Comparison of ENCODE assay signal across 13 mouse cellular contexts in genomic region chr1:106162581-106162980, GRCm38 (mm10). TPM values are rescaled to one million over a fixed set of nuclear protein-coding genes. Genes with fewer than 3 reads are reported as not detected.
DNase-seq lines count a peak whose midpoint lies in the region; ATAC-seq lines count a peak whose summit lies in the region.
"Had no signal": no experiment of that assay in that cellular context is flagged by ENCODE, and none has a peak within 500 bp of the region (broad histone marks: within the 10 kb centered on the region; RNA-seq: fewer than 3 reads in every experiment).

No protein-coding gene starts in this region.

- DNase-seq in 416B (ENCODE audit: low read depth): peak; percentile 60
- DNase-seq in B cell, adult 2 months: peak; percentile 75 to 81
- DNase-seq in kidney, postnatal 4 days: no peak
- no peak for DNase-seq in right cerebral cortex, postnatal 36 days (ENCODE audit: low spot score in 2 of 2)
- DNase-seq in cerebellum, adult 11 months: no peak
- DNase-seq: adrenal gland, postnatal 36 days; cerebellum, adult 18-20 months; heart, postnatal 14 days; kidney, postnatal 10 days had no signal

- peak; percentile 92 for ATAC-seq in common myeloid progenitor, adult 5-6 weeks (replicated peaks; ENCODE audit: low read depth, poor library complexity, severe bottlenecking)
- peak; percentile 96 for ATAC-seq in monocyte, adult 5-6 weeks (replicated peaks; ENCODE audit: insufficient number of reproducible peaks, low FRiP score, low TSS enrichment, poor library complexity, severe bottlenecking)
- ATAC-seq: forebrain, embryonic 16.5 days; lung, postnatal 0 days had no signal

RNA-seq across cellular contexts. Expression of gene Phlpp1, which starts 9.0 kb away (rescaled TPM):
- total RNA-seq in common myeloid progenitor, adult 5-6 weeks (2017): 3.1 and 5.3 TPM in 2 replicates
- 12.1 to 19.9 TPM (median 16.2 TPM) in 3 replicates for total RNA-seq in monocyte, adult 5-6 weeks (2017)

Comparison
In these comparisons a context has a peak if more than half of its experiments do, and no peak if none do; other contexts are left out.
1. DNase-seq: peak in 416B (single experiment) and B cell, adult 2 months (2 of 2); none in kidney, postnatal 4 days (0 of 2), right cerebral cortex, postnatal 36 days (0 of 2) and cerebellum, adult 11 months (single experiment).